Mouse (Mus musculus) neural tube, embryonic 14.5 days (tissue): Measurements from ENCODE around the gene Aloxe3. TPM values are rescaled to one million over a fixed set of nuclear protein-coding genes. Genes with fewer than 3 reads are reported as not detected.

Experiments used
- ATAC-seq: fragments of 200-750 bp; cut with Nextera tagmentation; 2 replicates; pipeline ENCODE4 v1.8.0; 2017; ENCODE audit warnings: low read depth, mild to moderate bottlenecking, moderate TSS enrichment, moderate library complexity
- H3K27ac ChIP-seq: fragments of 300-500 bp; sonication (generic); 2 replicates; pipeline ENCODE4 v1.5.1; 2014; ENCODE audit warnings: low read depth, mild to moderate bottlenecking, control low read depth, low read length, moderate library complexity, mixed read lengths
- H3K27me3 ChIP-seq: fragments of 300-500 bp; sonication (generic); 2 replicates; pipeline ENCODE4 v1.6.1; 2014; ENCODE audit warnings: low read length; ENCODE audit not compliant: control insufficient read depth, insufficient read depth
- H3K36me3 ChIP-seq: fragments of 300-500 bp; sonication (generic); 2 replicates; pipeline ENCODE4 v1.6.1; 2014; ENCODE audit warnings: low read length, mixed read lengths; ENCODE audit not compliant: control insufficient read depth, insufficient read depth
- H3K4me1 ChIP-seq: fragments of 300-500 bp; sonication (generic); 2 replicates; pipeline ENCODE4 v1.6.1; 2014; ENCODE audit warnings: low read length; ENCODE audit not compliant: control insufficient read depth, insufficient read depth
- H3K4me2 ChIP-seq: fragments of 300-500 bp; sonication (generic); 2 replicates; pipeline ENCODE4 v1.6.1; 2014; ENCODE audit warnings: mild to moderate bottlenecking, low read depth, low read length, control low read depth
- H3K4me3 ChIP-seq: fragments of 300-500 bp; sonication (generic); 2 replicates; pipeline ENCODE4 v1.5.1; 2014; ENCODE audit warnings: low read depth, low read length, control low read depth, mixed read lengths
- H3K9ac ChIP-seq: fragments of 300-500 bp; sonication (generic); replicated peaks from 2 replicates; pipeline ENCODE4 v1.6.1; 2014; ENCODE audit warnings: low read depth, mild to moderate bottlenecking, control low read depth, low read length, mixed read lengths
- H3K9me3 ChIP-seq: fragments of 300-500 bp; sonication (generic); 2 replicates; pipeline ENCODE4 v1.6.1; 2016; ENCODE audit warnings: low read length; ENCODE audit not compliant: control insufficient read depth
- WGBS: fragments of 180-500 bp; shearing (Covaris S2); extraction: QIAGEN DNeasy Blood & Tissue Kit; methylation state at CpG from one replicate; pipeline ENCODE4 v1.1.7; 2014; 5-methylcytosine and 5-hydroxymethylcytosine counted together
- polyA plus RNA-seq: library from polyadenylated mRNA; unstranded; fragments of >200 nt; fragmentation: Nextera tagmentation; extraction: Ambion mirVana; gene quantifications from 2 replicates; pipeline ENCODE4 v1.2.1, GENCODE M21; 2014

Gene Aloxe3
- polyA plus RNA-seq, 1 experiment from 2014 or later, result 5.0 TPM

DNA sequence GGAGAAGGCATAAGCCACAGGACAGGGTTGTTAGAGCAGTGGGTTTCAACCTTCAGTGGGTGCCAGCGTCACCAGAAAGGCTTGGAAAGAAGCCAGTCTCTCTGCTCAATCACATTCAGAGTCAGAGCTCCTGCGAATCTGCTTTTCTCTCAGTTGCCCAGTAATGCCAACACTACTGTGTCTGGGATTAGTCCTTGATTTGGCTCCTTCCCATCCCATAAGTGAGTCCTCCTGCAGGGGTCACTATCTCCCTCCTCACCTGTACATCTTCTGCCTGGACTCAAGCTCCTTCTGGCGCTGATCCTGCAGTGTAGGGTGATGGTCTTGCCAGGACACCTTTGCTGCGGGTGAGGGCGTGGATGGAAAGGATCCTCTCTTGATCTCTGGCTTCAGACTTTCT is 71.1 kb downstream of the Aloxe3 start:
- Histone ChIP-seq H3K9me3 (no peaks in the 10 kb centered on the region), H3K4me2 (peak overlapping the region; percentile 33; the same call in 1 of the 2 replicates), H3K27me3 (peaks cover 12% of the 10 kb centered on the region), H3K4me3 (no peak overlapping the region; the same call in 1 of the 2 replicates), H3K27ac (no peak overlapping the region), H3K4me1 (no peaks in the 10 kb centered on the region), H3K9ac (no peak overlapping the region), H3K36me3 (no peaks in the 10 kb centered on the region)
- ATAC-seq, result no peak
- 5% methylated on average over 5 of the region's 5 CpGs for WGBS

DNA sequence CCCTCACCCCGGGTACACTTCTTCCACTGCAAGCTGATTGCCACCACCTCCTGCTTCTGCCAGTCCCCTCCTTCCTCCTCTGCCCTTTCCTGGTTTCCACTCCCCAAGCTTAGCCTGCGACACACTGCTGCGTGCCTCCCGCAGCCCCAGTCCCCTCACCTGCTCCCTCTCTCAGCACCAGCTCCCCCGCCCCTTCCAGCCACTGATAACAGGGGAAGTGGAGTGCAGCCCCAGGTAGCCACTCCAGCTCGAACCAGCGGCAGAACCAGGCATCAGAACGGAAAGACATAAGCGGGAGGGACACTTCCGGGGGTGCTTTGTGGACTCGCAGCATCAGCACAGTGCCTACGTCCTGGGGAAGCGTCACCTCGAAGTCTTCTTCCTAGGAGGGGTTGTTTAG is 71.5 kb downstream of the Aloxe3 start:
- no peaks in the 10 kb centered on the region for H3K4me1 ChIP-seq
- peaks cover 12% of the 10 kb centered on the region for H3K27me3 ChIP-seq
- H3K9me3 ChIP-seq, result no peaks in the 10 kb centered on the region
- no peak overlapping the region; the same call in 1 of the 2 replicates for H3K9ac ChIP-seq
- 4% methylated on average over 14 of the region's 14 CpGs for WGBS
- peak overlapping the region; percentile 12; the same call in 1 of the 2 replicates for H3K4me3 ChIP-seq
- H3K27ac ChIP-seq, result no peak overlapping the region
- ATAC-seq, result no peak
- H3K36me3 ChIP-seq, result no peaks in the 10 kb centered on the region
- H3K4me2 ChIP-seq, result peak overlapping the region; percentile 33; the same call in 1 of the 2 replicates

DNA sequence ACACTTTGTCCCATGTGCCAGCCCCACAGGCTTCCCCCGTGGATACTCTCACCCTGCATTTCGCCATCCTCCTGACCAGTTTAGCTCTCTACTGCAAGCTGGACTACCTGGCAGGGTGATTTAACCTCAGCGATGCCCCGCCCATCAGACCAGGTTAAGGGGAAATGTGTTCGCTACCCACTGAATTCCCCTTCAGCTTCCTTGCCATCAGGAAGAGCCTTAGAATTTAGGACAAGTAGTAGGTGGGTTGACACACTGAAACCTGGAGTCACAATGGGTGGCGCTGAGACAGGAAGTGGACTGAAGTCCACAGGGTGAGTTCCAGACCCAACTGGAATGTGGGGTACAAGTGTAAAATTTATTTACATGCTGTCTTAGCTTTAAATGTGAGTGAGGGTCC is 72.0 kb downstream of the Aloxe3 start, which contains the start of gene Alox8:
Gene Alox8 (minus strand): TSS at position 101 of the 400 bp plus-strand sequence.
- Histone ChIP-seq H3K9ac (no peak within 1 kb of the TSS; the same call in 1 of the 2 replicates), H3K27ac (no peak within 1 kb of the TSS), H3K9me3 (no peaks in the 10 kb centered on the region), H3K27me3 (peaks cover 12% of the 10 kb centered on the region), H3K4me2 (peak within 1 kb of the TSS; percentile 33; the same call in 1 of the 2 replicates), H3K36me3 (no peaks in the 10 kb centered on the region), H3K4me3 (peak within 1 kb of the TSS; percentile 12; the same call in 1 of the 2 replicates), H3K4me1 (no peaks in the 10 kb centered on the region)
- no peak for ATAC-seq
- WGBS, result 35% methylated on average over 6 of the region's 6 CpGs

Other genes with a start within 250 kb of the Aloxe3 start
- gene Rnf222, start 237.3 kb upstream of the Aloxe3 start, polyA plus RNA-seq, result not detected in 2 replicates
- gene Rpl26, start 224.3 kb upstream of the Aloxe3 start, polyA plus RNA-seq, result 594 and 606 TPM in 2 replicates
- 0.89 and 1.3 TPM in 2 replicates for gene Odf4, start 198.8 kb upstream of the Aloxe3 start, polyA plus RNA-seq
- gene Arhgef15, start 168.4 kb upstream of the Aloxe3 start, polyA plus RNA-seq, result 20.4 and 24.7 TPM in 2 replicates
- 1.6 and 2.2 TPM in 2 replicates for gene Slc25a35, start 157.8 kb upstream of the Aloxe3 start, polyA plus RNA-seq
- gene Rangrf, start 150.7 kb upstream of the Aloxe3 start, polyA plus RNA-seq, result 25.5 and 30.6 TPM in 2 replicates
- 16.0 and 16.5 TPM in 2 replicates for gene Pfas, start 117.4 kb upstream of the Aloxe3 start, polyA plus RNA-seq
- 51.8 and 59.3 TPM in 2 replicates for gene Ctc1, start 110.0 kb upstream of the Aloxe3 start, polyA plus RNA-seq
- 8.7 and 12.8 TPM in 2 replicates for gene Aurkb, start 80.2 kb upstream of the Aloxe3 start, polyA plus RNA-seq
- gene Borcs6, start 66.2 kb upstream of the Aloxe3 start, polyA plus RNA-seq, result 16.1 and 17.7 TPM in 2 replicates
- 24.7 and 27.7 TPM in 2 replicates for gene Tmem107, start 55.1 kb upstream of the Aloxe3 start, polyA plus RNA-seq
- 337 and 385 TPM in 2 replicates for gene Vamp2, start 37.4 kb upstream of the Aloxe3 start, polyA plus RNA-seq
- 6.5 and 9.4 TPM in 2 replicates for gene Per1, start 30.7 kb upstream of the Aloxe3 start, polyA plus RNA-seq
- gene Hes7, start 5.5 kb upstream of the Aloxe3 start, polyA plus RNA-seq, result 0.43 and 0.52 TPM in 2 replicates
- gene 9130213A22Rik, start 3.3 kb upstream of the Aloxe3 start, polyA plus RNA-seq, result 0.33 and 0.48 TPM in 2 replicates
- 0.43 and 0.67 TPM in 2 replicates for gene Alox12b, start 31.1 kb downstream of the Aloxe3 start, polyA plus RNA-seq
- gene Alox8, start 71.9 kb downstream of the Aloxe3 start, polyA plus RNA-seq, result 0.24 and 0.43 TPM in 2 replicates
- gene Gucy2e, start 111.1 kb downstream of the Aloxe3 start, polyA plus RNA-seq, result 0.35 and 0.62 TPM in 2 replicates
- 10.3 and 15.7 TPM in 2 replicates for gene Cntrob, start 197.9 kb downstream of the Aloxe3 start, polyA plus RNA-seq
- gene Trappc1, start 198.1 kb downstream of the Aloxe3 start, polyA plus RNA-seq, result 191 and 200 TPM in 2 replicates
- 5.7 and 7.3 TPM in 2 replicates for gene Kcnab3, start 200.4 kb downstream of the Aloxe3 start, polyA plus RNA-seq
- gene Rnf227, start 214.6 kb downstream of the Aloxe3 start, polyA plus RNA-seq, result 213 and 260 TPM in 2 replicates
- gene Chd3, start 243.5 kb downstream of the Aloxe3 start, polyA plus RNA-seq, result 86.0 and 89.6 TPM in 2 replicates